Mouse (Mus musculus): ENCODE data around the gene Akr1c18.
"Not testable (repeated sequence)": the region's sequence is repeated elsewhere in the genome, so short reads cannot be mapped to it uniquely, and the experiment has no call there.

Akr1c18 gene

DNA sequence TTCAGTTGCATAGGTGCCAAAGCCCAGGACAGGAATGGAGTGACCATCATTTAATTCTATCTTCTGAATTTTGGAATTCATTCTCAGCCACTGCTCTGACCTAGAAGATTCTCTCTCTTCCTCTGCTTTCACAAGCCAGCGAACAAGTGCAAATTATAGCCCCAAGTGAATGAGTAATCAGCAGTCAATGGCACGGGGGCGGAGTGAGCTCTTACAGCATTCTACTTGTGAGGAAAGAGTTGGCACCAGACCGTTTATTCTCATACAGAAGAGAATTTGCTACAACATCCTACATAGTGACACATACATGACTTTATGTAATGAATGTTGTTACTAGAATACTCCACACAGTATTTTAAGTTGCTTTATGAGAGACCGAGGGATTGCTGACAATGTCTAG, at the start of gene Akr1c18:
TSS of gene Akr1c18 (minus strand) at position 137 of the 400 bp plus-strand sequence.
- peak; percentile 7 for DNase-seq

GRCm38 (mm10) chr13:4192511-4192910, 42.1 kb upstream of the Akr1c18 start:
- DNase-seq: no peak

DNA sequence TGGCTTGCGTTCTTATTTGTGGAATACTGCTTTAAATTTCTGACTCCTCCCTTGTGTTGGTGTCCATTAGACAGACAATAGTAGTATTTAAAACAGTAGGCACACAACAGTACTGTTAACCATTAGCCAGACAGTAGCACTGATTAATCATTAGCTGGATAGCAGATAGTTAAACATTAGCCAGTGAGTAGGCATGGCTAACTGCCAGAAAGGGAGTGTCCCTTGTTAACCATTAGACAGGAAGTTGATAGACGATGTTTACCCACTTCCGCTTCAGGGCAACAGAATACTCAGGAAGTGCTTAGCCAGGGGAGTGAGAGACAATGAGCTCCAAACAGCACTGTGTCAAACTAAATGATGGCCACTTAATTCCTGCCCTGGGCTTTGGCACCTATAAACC, 40.5 kb upstream of the Akr1c18 start, which contains the start of gene Akr1c13:
TSS of gene Akr1c13 (plus strand) at position 247 of the 400 bp plus-strand sequence.
- DNase-seq: peak; percentile 46

DNA sequence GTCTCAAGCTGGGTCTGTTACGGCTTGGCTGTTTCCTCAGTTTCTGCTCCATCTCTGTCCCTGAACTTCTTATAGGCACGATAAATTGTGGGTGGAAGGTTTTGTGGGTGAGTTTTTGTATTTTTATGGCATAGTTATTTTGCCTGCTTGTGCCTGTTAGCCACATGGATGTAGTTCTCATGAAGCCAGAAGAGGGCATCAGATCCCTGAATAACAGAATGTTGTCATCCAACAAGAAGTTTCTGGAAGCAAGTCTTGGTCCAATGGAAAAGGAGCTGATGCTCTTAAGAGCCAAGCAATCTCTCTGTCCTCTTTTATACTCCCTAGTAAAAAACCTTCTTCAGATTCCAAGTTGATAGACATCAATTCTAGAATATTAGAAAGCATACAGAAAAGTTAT, 37.7 kb upstream of the Akr1c18 start:
- DNase-seq: peak; percentile 42

DNA sequence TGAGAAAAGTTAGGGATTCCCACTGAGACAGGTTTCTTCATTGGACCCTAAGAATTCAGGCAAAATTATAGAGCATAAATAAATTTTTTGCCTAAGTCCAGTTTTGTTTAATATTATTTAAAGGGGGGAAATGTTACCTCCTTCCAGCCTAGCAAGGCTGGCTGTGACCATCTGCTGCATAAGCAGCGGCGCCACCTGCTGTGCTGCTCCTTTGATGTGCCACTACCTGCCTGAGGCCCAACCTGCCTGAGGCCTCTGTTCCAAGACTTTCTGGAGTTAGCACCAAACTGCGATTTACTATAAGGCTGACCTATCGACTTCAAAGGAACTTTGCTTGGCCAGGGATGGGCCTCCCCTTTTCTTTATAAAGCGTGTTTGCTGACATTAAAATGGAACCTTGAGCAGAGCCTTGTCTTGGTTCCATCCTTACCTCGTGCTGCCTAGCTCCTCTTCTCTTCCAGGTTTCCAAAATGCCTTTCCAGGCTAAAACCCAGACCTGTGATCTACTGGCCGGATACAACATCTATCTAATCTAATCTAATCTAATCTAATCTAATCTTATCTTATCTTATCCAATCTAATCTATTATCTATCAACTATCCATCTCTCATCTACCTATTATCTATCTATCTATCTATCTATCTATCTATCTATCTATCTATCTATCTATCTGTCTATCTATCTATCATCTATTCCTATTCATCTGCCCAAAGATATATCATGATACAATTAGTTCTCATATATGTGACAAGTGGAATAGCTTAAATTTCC, 36.4 kb upstream of the Akr1c18 start:
- peak; percentile 22 for DNase-seq

DNA sequence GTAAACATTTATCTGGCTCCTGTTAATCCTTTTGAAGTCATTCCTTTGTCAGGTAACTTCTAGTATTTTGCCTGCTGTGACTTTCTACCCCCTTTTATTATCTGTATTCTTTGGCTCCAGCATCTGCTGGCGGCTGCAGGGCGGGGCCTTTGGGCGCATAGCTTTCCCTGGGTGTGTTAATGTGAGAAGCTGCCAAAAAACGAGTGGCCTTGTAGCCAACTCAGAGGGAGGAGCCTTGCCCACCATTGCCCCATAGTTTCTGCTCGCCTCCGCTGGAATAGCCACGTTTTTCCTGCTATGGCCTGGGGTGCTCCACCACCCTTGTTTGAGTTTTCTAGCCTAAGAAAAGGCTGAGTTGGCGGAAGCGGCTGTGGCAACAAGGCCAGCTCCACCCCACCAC, 32.7 kb upstream of the Akr1c18 start:
- DNase-seq: no peak

- DNase-seq: not testable (repeated sequence)
These were observed 30.9 kb upstream of the Akr1c18 start for GRCm38 (mm10) chr13:4181321-4181720.

- no peak for DNase-seq
These were observed 22.5 kb upstream of the Akr1c18 start for GRCm38 (mm10) chr13:4172978-4173377.

DNA sequence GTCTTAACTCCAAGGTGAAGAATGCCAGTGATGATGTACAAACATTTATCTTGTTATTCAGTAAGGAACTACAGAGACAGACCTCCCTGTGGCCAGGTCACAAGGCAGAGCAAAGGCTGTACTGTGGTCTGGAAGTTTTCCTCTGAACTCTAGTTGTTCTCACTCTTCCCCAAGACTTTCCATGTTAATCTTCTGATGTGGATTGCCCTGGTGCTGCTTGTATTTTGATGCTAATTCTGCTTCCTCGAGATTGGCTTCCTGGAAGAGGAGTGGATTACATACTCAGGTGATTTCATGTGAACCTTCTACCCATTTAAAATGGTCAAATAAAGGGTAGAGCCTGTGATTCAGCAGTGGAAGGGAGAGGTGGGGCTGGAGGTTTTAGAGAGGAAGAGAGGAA, 17.6 kb upstream of the Akr1c18 start:
- DNase-seq: no peak

DNA sequence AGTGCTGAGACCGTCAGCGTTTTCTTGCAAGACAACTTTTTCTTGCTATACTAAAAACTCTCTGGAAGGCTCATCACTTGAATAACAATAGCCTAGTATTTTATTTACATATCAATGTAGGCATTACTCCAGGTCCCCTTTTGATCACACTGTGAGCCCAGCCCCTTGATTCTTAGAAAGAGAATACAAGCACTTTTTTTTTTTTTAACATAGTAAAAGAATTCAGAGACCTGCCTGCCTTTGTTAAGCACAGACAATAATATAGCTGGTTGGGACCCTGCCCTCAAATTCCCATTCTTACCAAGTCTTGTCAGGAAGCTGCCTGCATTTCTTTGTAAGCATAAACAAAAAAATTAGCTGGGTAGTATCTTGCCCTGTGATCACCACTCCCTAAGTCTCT, 4.8 kb upstream of the Akr1c18 start:
- DNase-seq: no peak

DNA sequence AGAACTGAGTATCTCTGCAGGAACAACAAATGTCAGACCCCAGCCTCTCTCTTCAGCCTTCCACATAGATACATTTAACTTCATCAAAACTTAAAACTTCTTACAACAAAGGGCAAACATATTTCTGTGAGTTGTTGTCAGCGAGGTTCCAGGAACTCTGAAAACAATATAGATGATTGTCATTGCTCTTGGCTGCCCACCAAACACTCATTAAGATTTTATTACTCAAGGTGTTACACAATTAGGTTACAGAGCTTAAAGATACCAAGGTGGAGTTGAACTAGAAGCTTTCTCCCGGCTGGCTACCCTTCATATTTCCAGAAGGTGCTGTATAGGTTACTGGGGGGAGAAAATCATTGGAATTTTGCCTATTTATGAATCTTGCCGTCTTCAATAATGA, 3.1 kb upstream of the Akr1c18 start:
- DNase-seq: no peak

GRCm38 (mm10) chr13:4152908-4153307, 2.5 kb upstream of the Akr1c18 start:
- no peak for DNase-seq

- DNase-seq: no peak
These were observed 6.2 kb downstream of the Akr1c18 start for GRCm38 (mm10) chr13:4144261-4144660.

GRCm38 (mm10) chr13:4133070-4133469, 17.4 kb downstream of the Akr1c18 start:
- DNase-seq: peak; percentile 40

DNA sequence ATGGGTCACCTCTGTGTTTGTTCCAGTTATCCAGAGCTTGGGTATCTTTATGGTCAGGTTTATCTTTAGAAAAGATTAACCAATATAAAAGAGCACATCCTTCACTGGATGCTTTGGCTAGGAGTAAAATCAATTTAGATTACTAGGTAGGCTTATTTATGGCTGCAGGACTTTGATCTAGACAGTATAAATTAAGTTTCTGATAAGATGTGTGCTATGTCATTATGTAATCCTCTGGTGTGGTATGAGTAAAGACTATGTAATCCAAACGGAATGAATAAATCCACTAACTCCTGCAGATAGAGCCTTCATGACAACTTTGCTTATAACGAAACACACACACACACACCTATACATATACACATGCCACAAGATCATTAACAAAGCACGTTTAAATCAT, 18.7 kb downstream of the Akr1c18 start:
- no peak for DNase-seq

- no peak for DNase-seq
These were observed 19.1 kb downstream of the Akr1c18 start for GRCm38 (mm10) chr13:4131317-4131716.

DNA sequence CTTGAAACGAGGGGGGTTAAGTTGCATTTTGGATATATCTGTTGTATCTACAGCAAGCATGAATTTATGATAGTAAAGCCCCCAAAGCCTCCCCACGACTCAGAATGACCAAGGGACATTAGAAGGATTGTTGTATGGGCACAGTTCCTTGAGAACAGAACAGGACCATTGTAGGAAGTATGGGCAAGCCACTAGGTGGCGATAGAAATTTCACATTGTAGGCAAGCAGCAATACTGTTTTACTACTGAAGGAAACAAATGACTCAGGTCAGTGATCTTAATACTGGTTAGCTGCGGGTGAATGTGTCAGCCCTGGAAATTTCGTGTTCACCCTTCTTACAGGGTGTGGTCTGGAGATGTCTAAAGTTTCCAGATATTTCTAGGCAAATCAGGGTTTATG, 21.4 kb downstream of the Akr1c18 start:
- DNase-seq: peak; percentile 38

DNA sequence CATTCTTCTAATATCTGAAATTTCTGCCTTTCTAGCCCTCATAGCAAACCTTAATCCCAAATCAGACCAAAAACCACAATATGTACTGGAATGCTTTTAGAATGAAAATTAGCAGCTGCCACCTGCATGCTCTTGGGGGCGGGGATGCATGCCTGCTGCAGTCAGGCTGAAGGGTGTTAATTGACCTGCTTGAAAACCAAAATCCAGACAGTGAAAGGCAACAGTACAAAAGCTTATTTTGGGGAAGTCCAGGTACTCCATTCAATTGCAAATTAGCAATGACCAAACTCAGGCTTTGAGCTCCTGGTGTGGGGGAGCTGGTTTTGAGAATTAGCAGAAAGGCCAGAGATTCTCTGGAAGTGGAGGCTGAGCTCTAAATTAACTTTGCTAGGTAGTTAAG, 24.6 kb downstream of the Akr1c18 start:
- not testable (repeated sequence) for DNase-seq

DNA sequence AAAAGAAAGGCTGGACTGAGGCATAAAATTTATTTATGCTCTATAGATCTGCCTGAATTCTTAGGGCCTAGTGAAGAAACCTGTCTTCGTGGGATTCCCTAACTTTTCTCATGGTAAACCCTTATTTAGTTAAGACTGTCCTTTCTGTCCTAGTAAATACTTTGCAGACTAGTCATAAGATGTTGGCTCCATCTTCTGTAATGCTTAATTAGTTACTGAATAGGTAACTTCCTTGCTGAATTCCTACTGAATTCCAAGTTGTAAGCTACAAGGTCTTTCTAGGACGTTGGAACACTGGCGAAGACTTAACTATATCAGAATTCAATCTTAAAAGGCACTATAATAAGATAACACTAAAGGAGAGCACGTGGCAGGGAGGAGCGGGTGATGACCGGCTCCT, 26.0 kb downstream of the Akr1c18 start:
- DNase-seq: not testable (repeated sequence)

DNA sequence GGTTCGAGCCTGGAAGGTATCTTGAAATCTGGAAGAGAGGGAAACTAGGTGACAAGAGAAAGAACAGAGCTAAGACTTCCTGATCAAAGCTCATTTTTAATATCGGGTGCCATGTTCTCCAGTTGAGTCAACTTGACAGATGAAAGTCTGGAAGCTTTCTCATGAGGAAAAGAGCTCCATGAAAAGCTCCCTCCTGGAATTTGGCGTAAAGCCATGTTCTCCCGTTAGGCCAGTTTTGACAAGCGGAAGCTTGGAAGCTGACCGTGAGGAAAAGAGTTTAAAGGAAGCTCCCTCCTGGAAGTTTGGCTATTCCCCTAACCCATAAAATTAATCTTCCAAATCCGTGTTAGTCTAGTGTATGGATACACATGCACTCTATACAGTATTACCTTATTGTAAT, 27.3 kb downstream of the Akr1c18 start:
- DNase-seq: peak; percentile 26

GRCm38 (mm10) chr13:4119181-4119904, 31.1 kb downstream of the Akr1c18 start:
- no peak for DNase-seq

DNA sequence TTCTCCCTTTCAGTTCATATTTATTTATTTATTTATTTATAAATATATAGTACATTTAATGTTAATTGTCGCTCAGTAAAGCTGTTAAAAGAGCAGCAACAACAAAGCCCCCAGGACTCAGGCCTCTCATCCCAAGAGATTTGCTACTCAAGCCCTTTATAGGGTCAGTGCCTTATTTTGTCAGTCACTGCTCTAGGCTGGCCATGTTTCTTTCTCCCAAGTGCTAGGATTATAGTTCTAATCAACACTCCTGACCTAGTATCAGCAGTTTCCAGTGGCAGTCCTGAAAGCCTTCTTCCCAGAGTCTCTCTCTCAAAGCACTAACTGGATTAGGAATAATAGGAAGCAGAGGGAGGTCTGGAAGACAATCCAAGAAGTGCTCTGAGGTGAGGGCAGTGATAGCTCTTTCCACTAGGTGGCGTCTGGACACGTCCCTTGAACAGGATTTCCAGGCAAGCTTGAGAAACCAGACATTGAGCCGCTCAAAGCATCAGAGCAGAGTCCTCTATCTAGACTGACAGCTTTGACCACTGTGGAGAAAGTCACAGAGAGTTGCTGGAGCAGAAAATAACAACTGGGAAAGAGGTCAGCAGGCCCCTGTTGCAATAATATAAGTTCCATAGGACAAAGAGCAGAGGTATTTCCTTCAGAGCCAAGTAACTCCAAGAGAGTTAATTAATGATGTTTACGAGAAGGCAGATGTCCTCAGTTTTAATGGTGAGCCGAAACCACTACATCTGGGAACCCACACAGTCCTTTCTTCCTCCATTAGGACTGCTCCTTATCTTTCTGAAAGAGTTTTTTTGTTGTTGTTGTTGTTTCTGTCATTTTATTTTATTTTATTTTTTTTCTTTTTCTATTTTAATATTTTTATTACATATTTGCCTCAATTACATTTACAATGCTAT, 39.9 kb downstream of the Akr1c18 start:
- DNase-seq: peak; percentile 82

DNA sequence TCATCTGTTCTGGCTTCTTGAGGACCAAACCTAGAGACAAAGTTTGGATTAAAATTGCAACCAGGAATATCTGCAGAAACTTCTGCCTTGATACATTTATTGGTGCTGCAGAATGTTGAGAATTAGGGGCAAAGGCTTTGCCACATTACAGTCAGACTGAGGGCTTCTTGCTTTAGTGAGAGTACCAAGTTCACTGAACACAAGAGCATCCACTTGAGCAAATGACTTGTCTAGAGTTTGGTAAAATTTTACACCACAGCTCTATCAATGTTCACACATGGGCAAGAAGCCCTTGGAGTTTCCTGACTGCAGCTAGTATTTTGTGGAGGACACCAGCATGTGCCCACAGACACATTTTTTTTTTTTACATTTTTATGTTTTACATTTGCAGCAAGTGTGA, 47.7 kb downstream of the Akr1c18 start:
- DNase-seq: no peak
